Comparison of ENCODE assay signal across 9 mouse cellular contexts in the genomic region with DNA sequence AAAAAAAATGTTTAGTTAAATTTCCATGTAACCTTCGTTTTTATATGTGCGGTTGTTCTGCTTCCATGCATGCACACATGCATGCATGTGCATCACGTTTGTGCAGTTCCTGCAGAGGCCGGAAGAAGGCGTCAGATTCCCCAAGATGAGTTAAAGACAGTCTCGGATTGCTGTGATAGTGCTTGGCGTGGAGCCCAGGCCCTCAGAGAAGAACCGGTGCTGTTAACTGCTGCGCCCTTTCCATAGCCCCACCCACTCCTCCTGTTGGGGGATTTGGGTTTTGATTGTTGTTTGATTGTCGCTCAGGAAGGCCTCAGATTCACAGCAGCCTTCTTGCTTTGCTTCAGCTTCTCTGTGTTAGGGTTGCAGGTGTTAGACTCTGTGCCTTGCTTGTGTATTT. TPM values are rescaled to one million over a fixed set of nuclear protein-coding genes. Genes with fewer than 3 reads are reported as not detected.
DNase-seq lines count a peak whose midpoint lies in the region; ATAC-seq lines count a peak whose summit lies in the region.
"Had no signal": no experiment of that assay in that cellular context is flagged by ENCODE, and none has a peak within 500 bp of the region (broad histone marks: within the 10 kb centered on the region; RNA-seq: fewer than 3 reads in every experiment).

No protein-coding gene starts in this region.

- H3K4me3 ChIP-seq in kidney, embryonic 15.5 days (replicated peaks): no peak overlapping the region
- H3K4me3 ChIP-seq: myocyte had no signal

- peaks cover 30% of the 10 kb centered on the region for H3K36me3 ChIP-seq in kidney, embryonic 15.5 days

- no peak overlapping the region for H3K4me2 ChIP-seq in kidney, embryonic 15.5 days

- WGBS in kidney, embryonic 15.5 days: 33% methylated on average over 10 of the region's 10 CpGs

- H3K9ac ChIP-seq in kidney, embryonic 15.5 days: no peak overlapping the region

- no peaks in the 10 kb centered on the region for H3K9me3 ChIP-seq in kidney, embryonic 15.5 days (replicated peaks)

- H3K4me1 ChIP-seq in kidney, embryonic 15.5 days: peaks cover 39% of the 10 kb centered on the region

- peak; percentile 66 for DNase-seq in testis, postnatal 10 days (ENCODE audit: low spot score)
- DNase-seq in testis, postnatal 14 days (ENCODE audit: low spot score): no peak
- DNase-seq in cerebellum, adult 18-20 months: peak; percentile 58
- DNase-seq in heart, adult 8-10 months (ENCODE audit: low spot score): peak; percentile 58
- DNase-seq in spleen, postnatal 14 days (ENCODE audit: low spot score in 2 of 2): no peak
- no peak for DNase-seq in layer of hippocampus, postnatal 14 days (ENCODE audit: low spot score in 2 of 2)

- no peaks in the 10 kb centered on the region for H3K27me3 ChIP-seq in kidney, embryonic 15.5 days

- H3K27ac ChIP-seq in kidney, embryonic 15.5 days: peak overlapping the region; percentile 45

- ATAC-seq in kidney, embryonic 15.5 days (replicated peaks; ENCODE audit: low FRiP score): no peak
- ATAC-seq in megakaryocyte-erythroid progenitor cell, adult 5-6 weeks (replicated peaks; ENCODE audit: low FRiP score, low TSS enrichment, poor library complexity, severe bottlenecking): peak; percentile 95

RNA-seq across cellular contexts. Expression of a gene that starts 10.7 kb away (rescaled TPM):
- 10 to 100 TPM; 73.6 to 90.4 (median 83.5) TPM for total RNA-seq in heart, adult 8-10 months (2022)
- polyA plus RNA-seq in kidney, embryonic 15.5 days (2015; fragmentation: Nextera tagmentation; extraction: Ambion mirVana): 81.8 and 98.5 TPM in 2 replicates
- 35.3 and 58.3 TPM in 2 replicates for total RNA-seq in megakaryocyte-erythroid progenitor cell, adult 5-6 weeks (2014; fragmentation: Nextera tagmentation)
- 28.3 and 36.1 TPM in 2 replicates for total RNA-seq in megakaryocyte-erythroid progenitor cell, adult 5-6 weeks (2017)
- 100 to 1,000 TPM; 826 to 832 TPM for total RNA-seq in layer of hippocampus, postnatal 14 days (2021)

RNA-seq across cellular contexts. Expression of a gene that starts 44.4 kb away (rescaled TPM):
- total RNA-seq in heart, adult 8-10 months (2022): 1 to 10 TPM in 1 of 4 experiments, under 1 TPM in 3; 0.54 to 1.1 (median 0.77) TPM
- 14.0 and 14.3 TPM in 2 replicates for polyA plus RNA-seq in kidney, embryonic 15.5 days (2015; fragmentation: Nextera tagmentation; extraction: Ambion mirVana)
- total RNA-seq in megakaryocyte-erythroid progenitor cell, adult 5-6 weeks (2014; fragmentation: Nextera tagmentation): 32.1 and 34.7 TPM in 2 replicates
- total RNA-seq in megakaryocyte-erythroid progenitor cell, adult 5-6 weeks (2017): 6.7 and 11.2 TPM in 2 replicates
- total RNA-seq in layer of hippocampus, postnatal 14 days (2021): 1 to 10 TPM; 3.0 to 3.9 TPM

RNA-seq across cellular contexts. Expression of a gene that starts 44.7 kb away (rescaled TPM):
- 10 to 100 TPM; 57.5 to 90.1 (median 67.6) TPM for total RNA-seq in heart, adult 8-10 months (2022)
- 117 and 125 TPM in 2 replicates for polyA plus RNA-seq in kidney, embryonic 15.5 days (2015; fragmentation: Nextera tagmentation; extraction: Ambion mirVana)
- total RNA-seq in megakaryocyte-erythroid progenitor cell, adult 5-6 weeks (2014; fragmentation: Nextera tagmentation): 7.3 and 20.4 TPM in 2 replicates
- total RNA-seq in megakaryocyte-erythroid progenitor cell, adult 5-6 weeks (2017): 5.4 and 9.6 TPM in 2 replicates
- total RNA-seq in layer of hippocampus, postnatal 14 days (2021): 10 to 100 TPM; 17.3 to 20.4 TPM

RNA-seq across cellular contexts. Expression of a gene that starts 56.2 kb away (rescaled TPM):
- 10 to 100 TPM; 33.7 to 37.7 (median 35.0) TPM for total RNA-seq in heart, adult 8-10 months (2022)
- 53.5 and 57.4 TPM in 2 replicates for polyA plus RNA-seq in kidney, embryonic 15.5 days (2015; fragmentation: Nextera tagmentation; extraction: Ambion mirVana)
- total RNA-seq in megakaryocyte-erythroid progenitor cell, adult 5-6 weeks (2014; fragmentation: Nextera tagmentation): 62.7 and 67.7 TPM in 2 replicates
- 55.5 and 56.4 TPM in 2 replicates for total RNA-seq in megakaryocyte-erythroid progenitor cell, adult 5-6 weeks (2017)
- 10 to 100 TPM; 38.5 to 40.0 TPM for total RNA-seq in layer of hippocampus, postnatal 14 days (2021)

RNA-seq across cellular contexts. Expression of a gene that starts 56.2 kb away (rescaled TPM):
- 10 to 100 TPM; 18.9 to 20.1 (median 19.6) TPM for total RNA-seq in heart, adult 8-10 months (2022)
- 51.4 and 53.6 TPM in 2 replicates for polyA plus RNA-seq in kidney, embryonic 15.5 days (2015; fragmentation: Nextera tagmentation; extraction: Ambion mirVana)
- total RNA-seq in megakaryocyte-erythroid progenitor cell, adult 5-6 weeks (2014; fragmentation: Nextera tagmentation): 27.7 and 28.9 TPM in 2 replicates
- 33.0 and 52.3 TPM in 2 replicates for total RNA-seq in megakaryocyte-erythroid progenitor cell, adult 5-6 weeks (2017)
- 10 to 100 TPM; 42.0 to 44.4 TPM for total RNA-seq in layer of hippocampus, postnatal 14 days (2021)

Comparison
In these comparisons a context has a peak if more than half of its experiments do, and no peak if none do; other contexts are left out.
1. DNase-seq: peak in testis, postnatal 10 days (single experiment), cerebellum, adult 18-20 months (2 of 2) and heart, adult 8-10 months (single experiment); none in testis, postnatal 14 days (single experiment), spleen, postnatal 14 days (0 of 2) and layer of hippocampus, postnatal 14 days (0 of 2).
2. RNA of a gene that starts 10.7 kb away (total RNA-seq): 826 to 832 TPM in layer of hippocampus, postnatal 14 days; 73.6 to 90.4 TPM in heart, adult 8-10 months and 28.3 to 58.3 TPM in megakaryocyte-erythroid progenitor cell, adult 5-6 weeks; every median in the first group is over 4 times any median in the second.